Mouse (Mus musculus) lung, adult 2 months (tissue): ENCODE measurements at regions not wholly inside any gene's neighbourhood (a gene's known extent, or its start where the extent isn't known, plus 50 kb on each side); places are given as distances from the start of the nearest gene placed in this dataset.

Source experiments
- CTCF ChIP-seq: fragments of 200-500 bp; IDR thresholded peaks from 2 replicates; pipeline ENCODE4 v1.5.1; 2011; ENCODE audit warnings: mild to moderate bottlenecking, low read length, control low read depth; ENCODE audit not compliant: insufficient read depth
- POLR2A ChIP-seq: fragments of 200-500 bp; IDR thresholded peaks from 2 replicates; pipeline ENCODE4 v1.6.1; 2011; ENCODE audit warnings: low read depth, mild to moderate bottlenecking, control low read depth, low read length, borderline replicate concordance; ENCODE audit errors: extremely low read depth

GRCm38 (mm10) chr9:26638586-26638985, 94.9 kb upstream of the B3gat1 start:
- TF ChIP-seq CTCF (no peak), POLR2A (no peak)
